Mouse (Mus musculus) kidney, embryonic 15.5 days (tissue): ENCODE measurements around the gene Krtap9-3. TPM values are rescaled to one million over a fixed set of nuclear protein-coding genes. Genes with fewer than 3 reads are reported as not detected.
"Not testable (repeated sequence)": the region's sequence is repeated elsewhere in the genome, so short reads cannot be mapped to it uniquely, and the experiment has no call there.

ENCODE experiments used
- ATAC-seq: fragments of 200-750 bp; cut with Nextera tagmentation; replicated peaks from 2 replicates; pipeline ENCODE4 v1.8.0; 2017; ENCODE audit warnings: moderate TSS enrichment; ENCODE audit not compliant: low FRiP score
- H3K27ac ChIP-seq: fragments of 300-500 bp; sonication (generic); 2 replicates; pipeline ENCODE4 v1.5.1; 2015; ENCODE audit warnings: mild to moderate bottlenecking, inconsistent platforms
- H3K27me3 ChIP-seq: fragments of 300-500 bp; sonication (generic); 2 replicates; pipeline ENCODE4 v1.6.1; 2015; ENCODE audit warnings: inconsistent platforms
- H3K36me3 ChIP-seq: fragments of 300-500 bp; sonication (generic); 2 replicates; pipeline ENCODE4 v1.6.1; 2015; ENCODE audit warnings: inconsistent platforms
- H3K4me1 ChIP-seq: fragments of 300-500 bp; sonication (generic); 2 replicates; pipeline ENCODE4 v1.6.1; 2015; ENCODE audit warnings: inconsistent platforms
- H3K4me2 ChIP-seq: fragments of 300-500 bp; sonication (generic); 2 replicates; pipeline ENCODE4 v1.6.1; 2015; ENCODE audit warnings: moderate library complexity, mild to moderate bottlenecking, inconsistent platforms
- H3K4me3 ChIP-seq: fragments of 300-500 bp; sonication (generic); replicated peaks from 2 replicates; pipeline ENCODE4 v1.5.1; 2015; ENCODE audit warnings: mild to moderate bottlenecking, inconsistent platforms
- H3K9ac ChIP-seq: fragments of 300-500 bp; sonication (generic); 2 replicates; pipeline ENCODE4 v1.6.1; 2015; ENCODE audit warnings: mild to moderate bottlenecking, inconsistent platforms
- H3K9me3 ChIP-seq: fragments of 300-500 bp; sonication (generic); replicated peaks from 2 replicates; pipeline ENCODE4 v1.6.1; 2016; ENCODE audit warnings: inconsistent platforms
- WGBS: fragments of 180-500 bp; shearing (Covaris S2); methylation state at CpG from one replicate; pipeline ENCODE4 v1.1.7; 2015; ENCODE audit warnings: mixed read lengths; 5-methylcytosine and 5-hydroxymethylcytosine counted together
- polyA plus RNA-seq: library from polyadenylated mRNA; unstranded; fragments of >200 nt; fragmentation: Nextera tagmentation; extraction: Ambion mirVana; gene quantifications from 2 replicates; pipeline ENCODE4 v1.2.1, GENCODE M21; 2015

Gene Krtap9-3
- polyA plus RNA-seq, 1 experiment from 2014 or later, result not detected

DNA sequence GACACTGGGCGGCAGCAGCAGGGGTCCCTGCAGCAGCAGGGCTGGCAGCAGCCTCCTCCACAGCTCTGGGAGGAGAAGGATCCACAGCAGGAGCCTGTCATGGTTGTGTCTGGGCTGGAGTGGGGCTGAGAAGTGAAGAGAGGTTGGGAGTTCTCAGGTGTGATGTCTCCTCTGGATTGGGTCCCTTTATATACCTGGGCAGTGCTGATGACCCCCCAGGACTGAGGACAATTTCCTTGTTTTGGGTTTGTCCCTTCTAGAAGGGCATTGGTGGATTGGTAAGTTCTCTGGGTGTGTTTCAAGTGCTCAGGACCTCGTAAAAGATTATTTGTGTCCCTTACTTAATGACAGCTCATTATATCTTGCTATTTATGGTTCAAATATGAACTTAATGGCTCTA lies 12.2 kb upstream of the Krtap9-3 start, which contains the start of gene Gm11937:
Gene Gm11937, minus strand, starts transcription at position 101 of the 400 bp plus-strand sequence.
- not testable (repeated sequence) for H3K9me3 ChIP-seq, H3K4me3 ChIP-seq, H3K4me2 ChIP-seq, H3K27ac ChIP-seq, ATAC-seq, H3K27me3 ChIP-seq, H3K36me3 ChIP-seq, H3K4me1 ChIP-seq, H3K9ac ChIP-seq
- WGBS, result 67% methylated on average over 1 of the region's 2 CpGs

DNA sequence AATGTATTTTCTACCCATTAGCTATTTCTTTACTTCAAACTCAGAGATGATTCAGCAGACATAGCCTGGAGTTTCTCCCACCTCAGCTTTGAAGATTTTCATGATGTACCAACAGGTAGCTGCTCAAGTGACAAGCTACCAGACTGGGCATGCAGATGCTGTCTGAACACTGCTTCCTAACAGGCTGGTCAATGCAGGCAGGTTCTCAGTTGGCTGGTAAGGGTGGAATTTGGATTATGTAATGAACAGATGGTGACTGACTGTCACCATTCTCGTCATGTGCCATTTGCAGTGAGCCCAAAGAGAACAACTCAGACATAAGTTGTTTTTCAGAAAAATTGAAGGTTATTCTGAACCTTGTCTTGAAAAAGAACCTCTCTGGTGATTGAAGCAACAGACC lies 11.2 kb upstream of the Krtap9-3 start:
- no peaks in the 10 kb centered on the region for H3K36me3 ChIP-seq
- H3K9me3 ChIP-seq, result no peaks in the 10 kb centered on the region
- H3K4me3 ChIP-seq, result no peak overlapping the region
- H3K27me3 ChIP-seq, result 0 out of 2 replicates have a peak, but pooled peaks cover 3% of the 10 kb centered on the region
- H3K4me2 ChIP-seq, result no peak overlapping the region
- H3K4me1 ChIP-seq, result no peaks in the 10 kb centered on the region
- no peak overlapping the region for H3K27ac ChIP-seq
- H3K9ac ChIP-seq, result no peak overlapping the region
- no peak for ATAC-seq
- 74% methylated on average over 1 of the region's 1 CpGs for WGBS

DNA sequence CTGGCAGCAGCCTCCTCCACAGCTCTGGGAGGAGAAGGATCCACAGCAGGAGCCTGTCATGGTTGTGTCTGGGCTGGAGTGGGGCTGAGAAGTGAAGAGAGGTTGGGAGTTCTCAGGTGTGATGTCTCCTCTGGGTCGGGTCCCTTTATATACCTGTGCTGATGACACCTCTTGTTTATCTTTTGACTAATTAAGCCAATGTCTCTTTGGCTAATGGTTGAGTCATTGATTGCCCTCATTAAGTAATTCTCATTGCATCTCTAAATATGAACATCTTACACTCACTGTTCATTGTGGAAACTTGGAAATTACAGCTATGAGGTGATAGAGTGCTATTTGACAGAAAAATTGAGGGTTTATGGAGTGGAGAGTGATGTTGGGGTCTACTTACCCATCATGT lies 5.3 kb upstream of the Krtap9-3 start, which contains the start of gene Gm11938:
Gene Gm11938, minus strand, starts transcription at position 101 of the 400 bp plus-strand sequence.
- H3K4me2 ChIP-seq, ATAC-seq, H3K9me3 ChIP-seq, H3K9ac ChIP-seq, H3K27ac ChIP-seq, H3K36me3 ChIP-seq, H3K27me3 ChIP-seq, H3K4me1 ChIP-seq, H3K4me3 ChIP-seq: not testable (repeated sequence)
- 47% methylated on average over 1 of the region's 1 CpGs for WGBS

DNA sequence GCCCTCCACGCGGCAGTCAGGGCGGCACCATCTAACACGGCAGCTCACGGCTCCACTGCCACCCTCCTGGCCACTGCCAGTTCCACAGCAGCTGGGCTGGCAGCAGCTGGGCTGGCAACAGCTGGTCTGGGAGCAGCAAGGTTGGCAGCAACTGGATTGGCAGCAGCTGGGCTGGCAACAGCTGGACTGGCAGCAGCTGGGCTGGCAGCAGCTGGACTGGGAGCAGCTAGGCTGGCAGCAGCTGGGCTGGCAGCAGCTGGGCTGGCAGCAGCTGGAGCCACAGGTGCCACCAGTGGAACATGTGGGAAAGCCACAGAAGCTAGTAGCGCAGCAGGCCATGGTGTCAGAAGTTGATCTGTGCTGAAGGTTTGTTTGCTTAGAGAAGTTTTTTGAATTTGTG lies 6.9 kb downstream of the Krtap9-3 start, which contains the start of gene Krtap1-3:
Gene Krtap1-3, minus strand, starts transcription at position 359 of the 400 bp plus-strand sequence.
- Histone ChIP-seq H3K9me3 (no peaks in the 10 kb centered on the region), H3K4me1 (no peaks in the 10 kb centered on the region), H3K4me3 (no peak within 1 kb of the TSS), H3K27me3 (no peaks in the 10 kb centered on the region), H3K9ac (no peak within 1 kb of the TSS), H3K27ac (no peak within 1 kb of the TSS), H3K36me3 (no peaks in the 10 kb centered on the region), H3K4me2 (no peak within 1 kb of the TSS)
- 78% methylated on average over 6 of the region's 6 CpGs for WGBS
- no peak for ATAC-seq

DNA sequence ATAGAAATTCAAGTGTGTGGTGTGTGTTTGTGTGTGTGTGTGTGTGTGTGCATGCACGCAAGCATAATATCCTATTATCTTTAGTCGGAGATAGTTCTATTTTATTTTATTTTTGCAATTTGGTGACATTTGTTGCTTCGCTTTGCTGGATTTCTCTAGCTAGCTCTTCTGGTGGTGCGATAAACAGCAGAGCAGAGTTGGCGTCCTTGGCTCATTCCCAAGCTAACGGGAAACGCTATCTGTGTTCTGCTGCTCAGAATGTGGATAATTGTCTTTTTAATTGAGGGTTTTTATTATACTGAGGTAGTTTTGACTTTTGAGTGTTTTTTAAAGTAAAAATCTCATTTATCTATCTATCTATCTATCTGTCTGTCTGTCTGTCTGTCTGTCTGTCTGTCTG lies 12.8 kb downstream of the Krtap9-3 start:
- H3K4me3 ChIP-seq, result no peak overlapping the region
- no peaks in the 10 kb centered on the region for H3K27me3 ChIP-seq
- no peak overlapping the region for H3K4me2 ChIP-seq
- no peak for ATAC-seq
- H3K36me3 ChIP-seq, result no peaks in the 10 kb centered on the region
- no peaks in the 10 kb centered on the region for H3K9me3 ChIP-seq
- H3K4me1 ChIP-seq, result no peaks in the 10 kb centered on the region
- WGBS, result 89% methylated on average over 7 of the region's 7 CpGs
- no peak overlapping the region for H3K9ac ChIP-seq
- H3K27ac ChIP-seq, result no peak overlapping the region

DNA sequence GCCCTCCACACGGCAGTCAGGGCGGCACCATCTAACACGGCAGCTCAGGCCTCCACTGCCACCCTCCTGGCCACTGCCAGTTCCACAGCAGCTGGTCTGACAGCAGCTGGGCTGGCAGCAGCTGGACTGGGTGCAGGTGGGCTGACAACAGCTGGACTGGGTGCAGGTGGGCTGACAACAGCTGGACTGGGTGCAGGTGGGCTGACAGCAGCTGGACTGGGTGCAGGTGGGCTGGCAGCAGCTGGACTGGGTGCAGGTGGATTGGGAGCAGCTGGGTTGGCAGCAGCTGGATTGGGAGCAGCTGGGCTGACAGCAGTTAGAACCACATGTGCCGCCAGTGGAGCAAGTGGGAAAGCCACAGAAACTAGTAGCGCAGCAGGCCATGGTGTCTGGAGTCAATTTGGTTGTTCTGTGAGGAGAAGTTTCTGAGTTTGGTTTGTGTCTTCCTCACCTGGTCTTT lies 14.6 kb downstream of the Krtap9-3 start, which contains the start of gene Krtap1-4:
Gene Krtap1-4, minus strand, starts transcription at position 410 of the 460 bp plus-strand sequence.
- H3K27ac ChIP-seq, result no peak within 1 kb of the TSS
- no peak within 1 kb of the TSS for H3K9ac ChIP-seq
- H3K4me2 ChIP-seq, result no peak within 1 kb of the TSS
- H3K27me3 ChIP-seq, result no peaks in the 10 kb centered on the region
- H3K36me3 ChIP-seq, result no peaks in the 10 kb centered on the region
- 81% methylated on average over 5 of the region's 5 CpGs for WGBS
- ATAC-seq, result no peak
- H3K4me1 ChIP-seq, result no peaks in the 10 kb centered on the region
- no peaks in the 10 kb centered on the region for H3K9me3 ChIP-seq
- no peak within 1 kb of the TSS for H3K4me3 ChIP-seq

DNA sequence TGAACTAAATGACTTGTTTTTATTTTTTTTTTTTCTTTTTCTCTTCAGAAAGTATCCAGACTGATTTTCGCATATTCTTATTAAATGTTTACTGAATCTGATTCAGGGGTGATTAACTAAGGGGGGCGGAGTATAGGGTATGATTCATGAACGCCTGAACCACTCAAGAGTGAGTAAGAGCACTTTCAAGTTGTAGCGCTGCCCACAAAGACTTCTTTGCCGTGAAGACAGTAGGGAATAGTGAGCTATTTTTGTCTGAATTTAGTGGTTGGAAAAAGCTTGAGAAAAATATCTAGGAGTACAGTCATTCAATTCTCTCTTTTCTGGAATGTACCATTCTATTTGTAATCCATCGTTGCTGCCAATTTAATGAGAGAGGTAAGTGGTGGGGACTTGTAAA lies 16.3 kb downstream of the Krtap9-3 start:
- H3K9me3 ChIP-seq, result no peaks in the 10 kb centered on the region
- no peaks in the 10 kb centered on the region for H3K27me3 ChIP-seq
- H3K36me3 ChIP-seq, result no peaks in the 10 kb centered on the region
- H3K4me3 ChIP-seq, result no peak overlapping the region
- no peak overlapping the region for H3K27ac ChIP-seq
- no peaks in the 10 kb centered on the region for H3K4me1 ChIP-seq
- no peak overlapping the region for H3K4me2 ChIP-seq
- WGBS, result 82% methylated on average over 6 of the region's 6 CpGs
- H3K9ac ChIP-seq, result no peak overlapping the region
- ATAC-seq, result no peak

DNA sequence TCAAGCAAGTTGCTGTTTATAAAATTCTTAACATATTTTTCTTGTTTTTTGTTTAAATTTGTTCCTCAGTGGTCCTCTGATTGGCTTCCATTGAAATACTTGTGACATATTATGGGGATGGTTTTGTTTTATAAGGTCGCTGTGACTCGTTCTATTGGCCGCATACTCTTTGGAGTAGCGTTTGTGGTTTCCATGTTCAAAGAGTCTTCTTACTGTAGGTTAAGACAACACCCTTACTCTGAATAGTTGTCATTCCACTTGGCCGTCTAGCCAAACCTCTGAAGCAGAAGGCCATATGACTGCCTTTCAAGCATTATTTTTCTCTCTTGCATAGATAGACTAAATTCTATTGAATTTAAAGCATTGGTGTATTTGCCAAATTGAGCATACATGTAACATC lies 16.9 kb downstream of the Krtap9-3 start:
- Histone ChIP-seq H3K27ac (no peak overlapping the region), H3K9me3 (no peaks in the 10 kb centered on the region), H3K4me2 (no peak overlapping the region), H3K27me3 (no peaks in the 10 kb centered on the region), H3K36me3 (no peaks in the 10 kb centered on the region), H3K9ac (no peak overlapping the region), H3K4me1 (no peaks in the 10 kb centered on the region), H3K4me3 (no peak overlapping the region)
- WGBS, result 91% methylated on average over 5 of the region's 5 CpGs
- ATAC-seq, result no peak

DNA sequence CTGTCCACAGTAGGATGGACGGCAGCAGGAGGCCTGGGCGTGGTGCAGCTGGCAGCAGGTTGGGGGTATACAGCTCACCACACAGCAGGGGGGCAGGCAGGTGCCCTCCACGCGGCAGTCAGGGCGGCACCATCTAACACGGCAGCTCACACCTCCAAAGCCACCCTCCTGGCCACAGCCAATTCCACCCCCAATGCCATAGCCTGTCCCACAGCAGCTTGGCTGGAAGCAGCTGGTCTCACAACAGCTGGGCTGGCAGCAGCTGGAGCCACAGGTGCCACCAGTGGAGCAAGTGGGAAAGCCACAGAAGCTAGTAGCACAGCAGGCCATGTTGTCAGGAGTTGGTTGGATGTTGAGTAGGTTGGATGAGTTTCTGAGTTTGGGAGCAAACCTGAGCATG lies 17.3 kb downstream of the Krtap9-3 start, which contains the start of gene Krtap1-5:
Gene Krtap1-5, minus strand, starts transcription at position 381 of the 400 bp plus-strand sequence.
- no peak for ATAC-seq
- no peaks in the 10 kb centered on the region for H3K4me1 ChIP-seq
- no peaks in the 10 kb centered on the region for H3K36me3 ChIP-seq
- no peak within 1 kb of the TSS for H3K9ac ChIP-seq
- H3K9me3 ChIP-seq, result no peaks in the 10 kb centered on the region
- H3K27ac ChIP-seq, result no peak within 1 kb of the TSS
- no peak within 1 kb of the TSS for H3K4me3 ChIP-seq
- H3K4me2 ChIP-seq, result no peak within 1 kb of the TSS
- WGBS, result 83% methylated on average over 6 of the region's 6 CpGs
- no peaks in the 10 kb centered on the region for H3K27me3 ChIP-seq

DNA sequence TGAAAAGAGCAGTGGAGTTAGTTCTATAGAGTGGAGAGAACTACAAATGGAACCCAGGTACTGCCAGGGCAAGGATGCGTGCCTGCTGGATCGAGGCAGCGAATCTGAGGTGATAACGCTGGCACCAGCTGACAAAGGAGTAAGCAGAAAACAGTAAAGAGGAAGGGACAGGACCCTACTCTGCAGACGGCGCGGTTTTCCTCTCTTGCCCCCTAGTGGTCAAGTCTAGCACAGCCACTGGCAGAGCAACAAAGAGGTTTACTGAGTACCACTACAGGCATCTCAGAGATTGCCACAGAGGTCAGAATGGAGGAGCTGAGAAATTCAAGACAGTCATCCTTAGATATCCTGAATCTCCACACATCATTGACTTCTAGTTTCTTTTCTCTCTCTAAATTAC lies 23.8 kb downstream of the Krtap9-3 start:
- H3K9me3 ChIP-seq, result no peaks in the 10 kb centered on the region
- H3K27me3 ChIP-seq, result peaks cover 3% of the 10 kb centered on the region; the same call in 1 of the 2 replicates
- 1% methylated on average over 7 of the region's 7 CpGs for WGBS
- no peak overlapping the region for H3K27ac ChIP-seq
- no peak overlapping the region for H3K4me3 ChIP-seq
- ATAC-seq, result 0 out of 2 replicates have a peak, but pooled peaks have one; percentile 67
- peak overlapping the region; percentile 36 for H3K4me2 ChIP-seq
- H3K36me3 ChIP-seq, result no peaks in the 10 kb centered on the region
- no peaks in the 10 kb centered on the region for H3K4me1 ChIP-seq
- no peak overlapping the region for H3K9ac ChIP-seq

DNA sequence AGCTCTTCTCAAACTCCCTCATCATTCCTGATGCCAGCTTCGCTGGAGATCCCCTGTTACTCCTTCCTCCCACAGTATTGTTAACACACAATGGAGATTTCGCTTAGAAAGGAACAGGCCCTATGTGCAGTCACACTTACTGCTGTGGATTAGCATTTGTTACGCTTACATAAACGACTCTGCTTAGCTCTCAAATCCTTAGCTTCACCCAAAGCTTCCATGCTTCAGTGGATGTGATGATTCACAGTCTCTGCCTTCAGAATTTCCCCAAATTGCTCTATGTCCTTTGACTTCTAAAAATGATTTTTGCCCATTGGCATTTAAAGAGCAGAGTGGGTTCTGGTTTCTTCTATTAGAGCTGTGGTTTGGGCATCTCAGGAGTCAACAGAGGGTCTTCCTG lies 24.7 kb downstream of the Krtap9-3 start:
- Histone ChIP-seq H3K4me2 (no peak overlapping the region), H3K27ac (no peak overlapping the region), H3K9ac (no peak overlapping the region), H3K36me3 (no peaks in the 10 kb centered on the region), H3K27me3 (peaks cover 3% of the 10 kb centered on the region; the same call in 1 of the 2 replicates), H3K4me1 (no peaks in the 10 kb centered on the region), H3K9me3 (no peaks in the 10 kb centered on the region), H3K4me3 (no peak overlapping the region)
- 57% methylated on average over 4 of the region's 4 CpGs for WGBS
- ATAC-seq, result no peak

DNA sequence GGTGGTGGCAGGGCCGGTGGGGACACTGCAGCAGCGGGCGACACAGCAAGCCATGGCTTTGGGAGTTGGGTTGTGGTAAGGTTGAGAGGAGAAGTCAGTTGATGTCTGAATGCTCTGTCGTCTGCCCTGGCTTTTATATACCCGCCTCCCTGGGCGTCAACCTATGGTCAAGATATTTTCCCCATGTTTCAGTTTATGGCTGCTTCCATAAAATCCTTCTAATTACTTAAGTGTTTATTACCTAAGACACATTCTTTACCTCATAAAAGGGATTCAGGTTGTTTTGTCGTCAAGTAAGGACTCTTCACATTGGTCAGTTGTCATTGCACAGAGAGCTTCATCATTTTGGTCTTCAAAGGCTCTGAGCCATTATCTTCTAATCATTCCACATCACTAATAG lies 31.4 kb downstream of the Krtap9-3 start, which contains the start of gene Krtap3-1:
Gene Krtap3-1, minus strand, starts transcription at position 101 of the 400 bp plus-strand sequence.
- H3K36me3 ChIP-seq, result no peaks in the 10 kb centered on the region
- H3K4me1 ChIP-seq, result no peaks in the 10 kb centered on the region
- no peak within 1 kb of the TSS for H3K4me3 ChIP-seq
- H3K9me3 ChIP-seq, result no peaks in the 10 kb centered on the region
- H3K9ac ChIP-seq, result no peak within 1 kb of the TSS
- no peaks in the 10 kb centered on the region for H3K27me3 ChIP-seq
- H3K4me2 ChIP-seq, result no peak within 1 kb of the TSS
- WGBS, result 69% methylated on average over 7 of the region's 7 CpGs
- ATAC-seq, result no peak
- no peak within 1 kb of the TSS for H3K27ac ChIP-seq

DNA sequence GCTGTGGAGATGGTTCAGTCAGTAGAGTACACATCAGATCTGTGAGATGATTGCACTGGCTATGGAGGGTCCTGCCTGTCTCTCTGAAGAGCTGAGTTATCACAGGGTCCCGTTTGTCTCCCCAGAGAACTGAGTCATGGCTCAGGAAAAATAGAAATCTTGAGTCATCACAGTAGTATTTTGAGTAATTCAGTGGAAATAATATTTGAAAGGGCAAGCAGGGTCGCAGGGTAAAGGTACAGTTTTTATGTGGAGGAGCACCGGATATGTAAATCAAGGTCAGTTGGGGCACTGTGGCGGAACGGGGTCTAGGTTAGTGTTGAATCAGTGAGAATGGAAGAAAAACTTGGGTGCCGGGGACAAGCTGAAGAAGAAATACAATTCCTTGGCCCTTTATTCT lies 35.3 kb downstream of the Krtap9-3 start:
- H3K4me2 ChIP-seq, result no peak overlapping the region
- H3K4me1 ChIP-seq, result no peaks in the 10 kb centered on the region
- ATAC-seq, result no peak
- H3K36me3 ChIP-seq, result no peaks in the 10 kb centered on the region
- no peak overlapping the region for H3K27ac ChIP-seq
- WGBS, result 65% methylated on average over 6 of the region's 6 CpGs
- H3K9me3 ChIP-seq, result no peaks in the 10 kb centered on the region
- H3K9ac ChIP-seq, result no peak overlapping the region
- no peak overlapping the region for H3K4me3 ChIP-seq
- no peaks in the 10 kb centered on the region for H3K27me3 ChIP-seq
